In the genomic region with DNA sequence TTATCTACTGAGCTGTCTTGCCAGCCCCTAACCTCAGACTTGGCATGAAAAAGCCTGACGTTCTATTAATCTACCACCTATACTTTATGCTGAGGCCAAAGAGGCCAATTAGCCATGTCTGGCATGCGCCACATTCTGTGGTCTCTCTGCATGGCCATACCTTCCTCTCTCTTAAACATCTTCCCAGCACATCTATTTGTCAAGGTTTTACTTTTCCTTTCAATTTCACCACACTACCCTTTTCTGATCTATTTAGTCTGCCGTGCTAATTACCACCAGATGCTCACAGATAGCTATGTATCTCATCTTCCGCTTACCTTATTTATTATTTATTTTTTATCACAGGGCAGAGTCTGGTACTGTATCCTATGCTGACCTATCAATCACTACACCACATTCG, we compare ENCODE assay signal across 25 mouse cellular contexts. TPM values are rescaled to one million over a fixed set of nuclear protein-coding genes. Genes with fewer than 3 reads are reported as not detected.
A peak's percentile ranks its signal among the peaks of the same experiment; 100 is the strongest.
DNase-seq lines count a peak whose midpoint lies in the region; ATAC-seq and TF ChIP-seq lines count a peak whose summit lies in the region.
"Had no signal": no experiment of that assay in that cellular context is flagged by ENCODE, and none has a peak within 500 bp of the region (broad histone marks: within the 10 kb centered on the region; RNA-seq: fewer than 3 reads in every experiment).

No protein-coding gene starts in this region.

- H3K4me3 ChIP-seq in MEL (ENCODE audit: control insufficient read depth in 1 of 2, insufficient read depth in 1 of 2, low read depth in 2 of 2, low read length in 2 of 2): no peak overlapping the region
- no peak overlapping the region for H3K4me3 ChIP-seq in liver, embryonic 11.5 days (ENCODE audit: low read depth, low read length)
- H3K4me3 ChIP-seq in forebrain, embryonic 11.5 days (ENCODE audit: low read depth, low read length): no peak overlapping the region
- H3K4me3 ChIP-seq in hindbrain, embryonic 14.5 days (replicated peaks; ENCODE audit: low read length): no peak overlapping the region
- H3K4me3 ChIP-seq: embryonic facial prominence, embryonic 13.5 days; embryonic facial prominence, embryonic 15.5 days; erythroblast, embryonic 14.5 days; forebrain, embryonic 10.5 days; forebrain, embryonic 13.5 days; forebrain, embryonic 15.5 days had no signal

- 90% methylated on average over 5 of the region's 5 CpGs for WGBS in liver, embryonic 11.5 days
- WGBS in forebrain, embryonic 11.5 days: 96% methylated on average over 5 of the region's 5 CpGs
- 91% methylated on average over 5 of the region's 5 CpGs for WGBS in hindbrain, embryonic 14.5 days

- no peak for TF ChIP-seq EP300 in MEL (IDR thresholded peaks at IDR 0.05; ENCODE audit: low read depth in 1 of 2, low read length in 2 of 2)

- H3K9ac ChIP-seq in MEL (ENCODE audit: control insufficient read depth, low read depth, low read length, poor library complexity, severe bottlenecking): no peak overlapping the region
- no peak overlapping the region for H3K9ac ChIP-seq in liver, embryonic 11.5 days (ENCODE audit: low read depth, low read length)
- no peak overlapping the region for H3K9ac ChIP-seq in forebrain, embryonic 11.5 days (ENCODE audit: low read length)
- no peak overlapping the region for H3K9ac ChIP-seq in hindbrain, embryonic 14.5 days
- H3K9ac ChIP-seq: embryonic facial prominence, embryonic 13.5 days; embryonic facial prominence, embryonic 15.5 days; forebrain, embryonic 13.5 days; forebrain, embryonic 15.5 days; forebrain, postnatal 0 days had no signal

- H3K36me3 ChIP-seq in MEL (ENCODE audit: control insufficient read depth in 1 of 2, insufficient read depth in 2 of 2, low read length in 2 of 2): peaks cover 0 to 16% of the 10 kb centered on the region in 2 experiments; a peak in 2 of 4 replicates
- peaks cover 16% of the 10 kb centered on the region for H3K36me3 ChIP-seq in liver, embryonic 11.5 days (ENCODE audit: control insufficient read depth, insufficient read depth, low read length)
- H3K36me3 ChIP-seq in forebrain, embryonic 11.5 days (ENCODE audit: control insufficient read depth, insufficient read depth, low read length): no peaks in the 10 kb centered on the region; the same call in 1 of the 2 replicates
- peaks cover 5% of the 10 kb centered on the region for H3K36me3 ChIP-seq in hindbrain, embryonic 14.5 days (replicated peaks; ENCODE audit: control insufficient read depth, insufficient read depth)

- no peak for TF ChIP-seq RAD21 in MEL (IDR thresholded peaks at IDR 0.05; ENCODE audit: low read depth, low read length)

- TF ChIP-seq POLR2A in MEL (IDR thresholded peaks at IDR 0.05; ENCODE audit: control insufficient read depth in 1 of 2, insufficient read depth in 1 of 2, low read depth in 1 of 2, low read length in 2 of 2, poor library complexity in 1 of 2): no peak

- no peaks in the 10 kb centered on the region for H3K27me3 ChIP-seq in MEL (ENCODE audit: control insufficient read depth in 1 of 2, insufficient read depth in 2 of 2, low read length in 2 of 2)
- no peaks in the 10 kb centered on the region for H3K27me3 ChIP-seq in liver, embryonic 11.5 days (replicated peaks; ENCODE audit: control insufficient read depth, insufficient read depth, low read length)
- no peaks in the 10 kb centered on the region for H3K27me3 ChIP-seq in forebrain, embryonic 11.5 days (ENCODE audit: control insufficient read depth, insufficient read depth, low read length)
- H3K27me3 ChIP-seq in hindbrain, embryonic 14.5 days (ENCODE audit: control insufficient read depth, insufficient read depth, low read length): no peaks in the 10 kb centered on the region
- H3K27me3 ChIP-seq: CH12.LX; embryonic facial prominence, embryonic 13.5 days; embryonic facial prominence, embryonic 15.5 days; forebrain, embryonic 13.5 days; forebrain, embryonic 15.5 days had no signal

- no peak for TF ChIP-seq CTCF in MEL (IDR thresholded peaks at IDR 0.05 in 2 of 3, conservative IDR thresholded peaks at IDR 0.05 in 1 of 3; ENCODE audit: control insufficient read depth in 1 of 3, insufficient read depth in 1 of 3, low read depth in 2 of 3, low read length in 3 of 3, poor library complexity in 1 of 3, severe bottlenecking in 1 of 3)

- H3K4me2 ChIP-seq in liver, embryonic 11.5 days: no peak overlapping the region
- H3K4me2 ChIP-seq in forebrain, embryonic 11.5 days (ENCODE audit: low read depth, low read length, severe bottlenecking): no peak overlapping the region
- no peak overlapping the region for H3K4me2 ChIP-seq in hindbrain, embryonic 14.5 days (replicated peaks)
- H3K4me2 ChIP-seq: embryonic facial prominence, embryonic 13.5 days; embryonic facial prominence, embryonic 15.5 days; forebrain, embryonic 13.5 days; forebrain, embryonic 15.5 days had no signal

- peak; percentile 26; the same call in 1 of the 2 replicates for ATAC-seq in megakaryocyte progenitor cell, adult 5-6 weeks (replicated peaks; ENCODE audit: poor library complexity)
- ATAC-seq in liver, embryonic 11.5 days (replicated peaks; ENCODE audit: low FRiP score): no peak
- no peak for ATAC-seq in forebrain, embryonic 11.5 days (replicated peaks; ENCODE audit: low FRiP score)
- ATAC-seq in hindbrain, embryonic 14.5 days (ENCODE audit: low FRiP score): no peak
- ATAC-seq: forebrain, embryonic 13.5 days; forebrain, embryonic 15.5 days; forebrain, postnatal 0 days had no signal

- no peak overlapping the region for H3K27ac ChIP-seq in MEL (ENCODE audit: control insufficient read depth, low read depth, low read length)
- no peak overlapping the region for H3K27ac ChIP-seq in liver, embryonic 11.5 days (ENCODE audit: low read depth, low read length)
- H3K27ac ChIP-seq in forebrain, embryonic 11.5 days (ENCODE audit: low read depth, low read length): no peak overlapping the region
- H3K27ac ChIP-seq in hindbrain, embryonic 14.5 days: no peak overlapping the region
- H3K27ac ChIP-seq: embryonic facial prominence, embryonic 13.5 days; embryonic facial prominence, embryonic 15.5 days; forebrain, embryonic 10.5 days; forebrain, embryonic 13.5 days; forebrain, embryonic 15.5 days had no signal

- no peaks in the 10 kb centered on the region for H3K79me2 ChIP-seq in MEL (ENCODE audit: control insufficient read depth, insufficient read depth, low read length, poor library complexity)

- peaks cover 4 to 18% of the 10 kb centered on the region in 2 experiments for H3K4me1 ChIP-seq in MEL (ENCODE audit: control insufficient read depth in 1 of 2, insufficient read depth in 2 of 2, low read length in 2 of 2)
- H3K4me1 ChIP-seq in liver, embryonic 11.5 days (replicated peaks; ENCODE audit: control insufficient read depth, insufficient read depth, low read length): no peaks in the 10 kb centered on the region
- H3K4me1 ChIP-seq in forebrain, embryonic 11.5 days (replicated peaks; ENCODE audit: control insufficient read depth, insufficient read depth, low read length): no peaks in the 10 kb centered on the region
- peaks cover 2% of the 10 kb centered on the region for H3K4me1 ChIP-seq in hindbrain, embryonic 14.5 days (replicated peaks; ENCODE audit: control insufficient read depth, insufficient read depth, low read length)

- DNase-seq in MEL (ENCODE audit: low read depth, low spot score): peak; percentile 15
- peak; percentile 20 for DNase-seq in induced T-regulatory cell, adult 2 months (ENCODE audit: low read depth)
- no peak for DNase-seq in liver, embryonic 11.5 days (ENCODE audit: low spot score)
- DNase-seq in forebrain, embryonic 11.5 days (ENCODE audit: low spot score): no peak
- DNase-seq in layer of hippocampus, adult 9-11 months: no peak
- DNase-seq in hindbrain, embryonic 14.5 days (ENCODE audit: low spot score): no peak
- DNase-seq: adrenal gland, adult 2 months; adrenal gland, postnatal 10 days; adrenal gland, postnatal 36 days; cerebellum, adult 11-12 months; cerebellum, adult 2 months; cerebellum, adult 9-10 months; cerebellum, postnatal 10 days; cerebellum, postnatal 25 days; embryo, embryonic 11 days; forebrain, postnatal 0 days had no signal

- no peaks in the 10 kb centered on the region for H3K9me3 ChIP-seq in MEL (replicated peaks; ENCODE audit: insufficient read depth, low read length)
- no peaks in the 10 kb centered on the region for H3K9me3 ChIP-seq in liver, embryonic 11.5 days (ENCODE audit: control insufficient read depth, low read length)
- no peaks in the 10 kb centered on the region for H3K9me3 ChIP-seq in forebrain, embryonic 11.5 days (ENCODE audit: control insufficient read depth, low read length)
- no peaks in the 10 kb centered on the region for H3K9me3 ChIP-seq in hindbrain, embryonic 14.5 days (ENCODE audit: control insufficient read depth, low read length)
- H3K9me3 ChIP-seq: embryonic facial prominence, embryonic 13.5 days; embryonic facial prominence, embryonic 15.5 days; forebrain, embryonic 10.5 days; forebrain, embryonic 13.5 days; forebrain, embryonic 15.5 days; G1E had no signal

TF ChIP-seq in MEL, 35 proteins besides CTCF, POLR2A, EP300 and RAD21 (continues in another document):
- no peak for TF ChIP-seq MAFK (IDR thresholded peaks at IDR 0.05; ENCODE audit: borderline replicate concordance, low read depth, low read length)
- no peak for TF ChIP-seq TBP (IDR thresholded peaks at IDR 0.05; ENCODE audit: low read depth, low read length)
- no peak for TF ChIP-seq ZMIZ1 (IDR thresholded peaks at IDR 0.05; ENCODE audit: low read depth, low read length)
- no peak for TF ChIP-seq MAX (IDR thresholded peaks at IDR 0.05; ENCODE audit: low read length)
- TF ChIP-seq JUND (IDR thresholded peaks at IDR 0.05; ENCODE audit: low read depth, low read length): no peak
- TF ChIP-seq NRF1 (IDR thresholded peaks at IDR 0.05; ENCODE audit: insufficient read depth, low read depth, low read length, poor library complexity, severe bottlenecking): no peak
- no peak for TF ChIP-seq MXI1 (IDR thresholded peaks at IDR 0.05; ENCODE audit: low read depth, low read length)
- no peak for TF ChIP-seq POLR2AphosphoS5 (IDR thresholded peaks at IDR 0.05; ENCODE audit: borderline replicate concordance, low read depth, low read length)
- TF ChIP-seq MAZ (IDR thresholded peaks at IDR 0.05; ENCODE audit: low read depth, low read length): no peak
- TF ChIP-seq E2F4 (IDR thresholded peaks at IDR 0.05; ENCODE audit: borderline replicate concordance, low read depth, low read length): no peak
- no peak for TF ChIP-seq HCFC1 (IDR thresholded peaks at IDR 0.05; ENCODE audit: low read depth, low read length)
- TF ChIP-seq ZKSCAN1 (IDR thresholded peaks at IDR 0.05; ENCODE audit: low read depth, low read length): no peak

RNA-seq across cellular contexts. Expression of gene Sdhaf4, which starts 6.1 kb away (rescaled TPM):
- 26.9 and 28.5 TPM in 2 replicates for total RNA-seq in MEL (2012; rRNA removed)
- polyA plus RNA-seq in MEL (2012; ENCODE audit: insufficient read depth in 1 of 2, insufficient read length in 2 of 2, low read depth in 1 of 2, low replicate concordance in 2 of 2, missing spikeins in 1 of 2): 10 to 100 TPM in 1 of 2 experiments, not detected in 1; 15.8 TPM
- 36.8 and 48.1 TPM in 2 replicates for total RNA-seq in megakaryocyte progenitor cell, adult 5-6 weeks (2015)
- total RNA-seq in megakaryocyte progenitor cell, adult 5-6 weeks (2017): 13.4 and 17.9 TPM in 2 replicates
- polyA plus RNA-seq in liver, embryonic 11.5 days (2014; fragmentation: Nextera tagmentation; extraction: Ambion mirVana): 68.8 and 75.3 TPM in 2 replicates
- 75.8 and 84.5 TPM in 2 replicates for polyA plus RNA-seq in forebrain, embryonic 11.5 days (2014; fragmentation: Nextera tagmentation; extraction: Ambion mirVana)
- polyA plus RNA-seq in hindbrain, embryonic 14.5 days (2014; fragmentation: Nextera tagmentation; extraction: Ambion mirVana): 104 and 115 TPM in 2 replicates
- polyA plus RNA-seq: erythroblast, embryonic 14.5 days had no signal

Comparison
In these comparisons a context has a peak if more than half of its experiments do, and no peak if none do; other contexts are left out.
1. DNase-seq: peak in MEL (single experiment) and induced T-regulatory cell, adult 2 months (single experiment); none in liver, embryonic 11.5 days (single experiment), forebrain, embryonic 11.5 days (single experiment), layer of hippocampus, adult 9-11 months (single experiment) and hindbrain, embryonic 14.5 days (single experiment).